Mouse (Mus musculus) embryonic fibroblast, embryonic 13.5 days (primary cell): Measurements from ENCODE around the gene Ttc27.

Source experiments
- CTCF ChIP-seq: IDR thresholded peaks from 2 replicates; pipeline ENCODE4 v1.5.1; 2011; ENCODE audit warnings: mild to moderate bottlenecking, control low read depth, low read length, moderate library complexity, borderline replicate concordance; ENCODE audit not compliant: insufficient read depth
- POLR2A ChIP-seq: IDR thresholded peaks from 2 replicates; pipeline ENCODE4 v1.6.1; 2011; ENCODE audit warnings: low read depth, mild to moderate bottlenecking, control low read depth, low read length, moderate library complexity

- TF ChIP-seq CTCF (no peak), POLR2A (no peak)
Measured at GRCm38 (mm10) chr17:74869556-74869955, 152.0 kb downstream of the Ttc27 start.
